Mouse (Mus musculus) hematopoietic stem cell, adult 5-6 weeks (primary cell): ENCODE data around the gene Wdr59. TPM values are rescaled to one million over a fixed set of nuclear protein-coding genes. Genes with fewer than 3 reads are reported as not detected.

Experiments used
- ATAC-seq, 2 experiments: fragments of 125-278 bp in 1 of 2; replicated peaks in 1 of 2; 2 replicates each; pipeline ENCODE4 v1.8.0; 2016 to 2017; ENCODE audit warnings: inconsistent platforms in 2 of 2, mild to moderate bottlenecking in 2 of 2, moderate number of reproducible peaks in 2 of 2, low read depth in 1 of 2, moderate TSS enrichment in 1 of 2; ENCODE audit not compliant: low FRiP score in 2 of 2, poor library complexity in 2 of 2, severe bottlenecking in 2 of 2, insufficient read depth in 1 of 2, low TSS enrichment in 1 of 2
- total RNA-seq: library from RNA; stranded (forward); fragments of 172-1452, 232-1000 nt; gene quantifications from 2 replicates; pipeline ENCODE4 v1.2.3, GENCODE M21; 2017

Wdr59 gene
- 3.9 and 5.6 TPM in 2 replicates for total RNA-seq

- peak; percentile 100 for ATAC-seq
These were observed at the start of gene Wdr59 for GRCm38 (mm10) chr8:111521713-111522429. Gene Wdr59 (minus strand): TSS chr8:111522092.

DNA sequence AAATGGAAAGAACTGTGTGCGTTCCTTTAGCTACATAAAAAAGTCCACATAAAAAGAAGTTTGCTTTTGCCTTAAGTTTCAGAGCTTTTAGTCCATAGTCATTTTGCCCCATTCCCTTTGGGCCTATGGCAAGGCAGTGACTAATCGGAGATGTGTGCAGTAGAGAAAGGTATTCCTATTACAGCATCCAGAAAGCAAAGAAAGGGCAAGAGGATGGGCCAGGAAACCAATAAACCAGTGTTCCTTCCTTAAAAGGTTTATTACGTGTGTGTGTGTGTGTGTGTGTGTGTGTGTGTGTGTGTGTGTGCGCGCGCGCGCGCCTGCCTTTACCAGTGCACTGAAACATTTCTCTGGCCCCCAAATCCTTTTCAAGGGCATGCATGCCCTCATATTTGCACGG, 49.8 kb upstream of the Wdr59 start:
- ATAC-seq = no peak

- no peak for ATAC-seq
These were observed 48.5 kb upstream of the Wdr59 start for GRCm38 (mm10) chr8:111570432-111570831.

DNA sequence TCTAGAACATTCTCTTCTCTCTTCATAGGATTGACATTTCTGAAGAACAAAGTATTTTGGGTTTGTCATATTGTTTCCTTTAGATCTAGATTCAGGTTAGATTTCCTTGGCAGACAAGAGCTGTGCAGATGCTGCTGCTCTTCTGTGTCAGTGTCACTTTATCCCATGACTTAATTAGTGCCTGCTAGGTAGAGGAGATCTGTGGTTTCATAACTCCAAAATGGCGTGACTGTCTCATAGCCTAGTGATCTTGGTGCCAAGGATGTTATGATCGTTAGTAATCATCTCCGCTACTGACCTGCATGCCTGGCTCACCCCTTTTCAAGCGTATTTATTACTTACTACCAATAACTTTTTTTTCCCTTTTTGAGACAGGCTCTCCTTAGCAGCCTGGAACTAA, 48.0 kb upstream of the Wdr59 start:
- no peak for ATAC-seq

DNA sequence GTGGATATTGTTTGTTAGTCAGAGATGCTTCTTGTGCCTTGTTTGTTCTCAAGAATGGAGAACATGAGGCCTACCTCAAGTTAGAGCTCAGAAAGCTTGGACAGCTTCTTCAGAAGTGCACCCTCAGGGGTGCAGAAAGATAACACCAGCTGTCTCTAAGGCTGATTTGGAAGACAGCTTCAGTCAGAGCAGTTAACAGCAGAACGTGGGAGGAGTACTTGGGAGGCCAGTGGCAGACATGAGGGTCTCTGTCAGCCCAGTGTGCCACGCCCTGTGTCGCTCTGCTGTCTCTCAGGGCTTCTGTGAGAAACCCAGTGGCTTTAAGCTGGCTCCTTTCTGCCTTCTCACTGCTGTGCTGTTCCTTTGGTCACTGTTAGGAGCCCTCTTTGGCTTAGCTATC, 46.1 kb upstream of the Wdr59 start:
- no peak; a peak in 1 of 4 replicates for ATAC-seq

DNA sequence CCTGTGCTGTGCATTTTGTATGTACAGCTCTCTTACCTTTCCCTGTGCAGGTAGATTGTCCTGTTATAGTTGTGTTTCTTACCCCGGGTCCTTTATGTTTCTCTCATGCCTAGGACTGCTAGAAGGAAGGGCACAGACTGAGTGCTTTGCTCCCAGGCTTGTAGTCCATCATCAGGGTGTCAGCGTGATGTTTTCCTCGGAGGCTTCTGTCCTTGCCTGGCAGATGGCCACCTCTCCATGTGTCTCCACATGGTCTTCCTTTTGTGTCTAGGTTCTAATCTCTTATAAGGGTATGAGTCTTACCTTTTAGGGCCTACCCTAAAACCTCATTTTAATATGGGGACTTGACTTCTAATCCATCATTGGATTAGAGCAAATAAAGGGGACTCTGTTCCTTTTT, 45.7 kb upstream of the Wdr59 start:
- no peak for ATAC-seq

DNA sequence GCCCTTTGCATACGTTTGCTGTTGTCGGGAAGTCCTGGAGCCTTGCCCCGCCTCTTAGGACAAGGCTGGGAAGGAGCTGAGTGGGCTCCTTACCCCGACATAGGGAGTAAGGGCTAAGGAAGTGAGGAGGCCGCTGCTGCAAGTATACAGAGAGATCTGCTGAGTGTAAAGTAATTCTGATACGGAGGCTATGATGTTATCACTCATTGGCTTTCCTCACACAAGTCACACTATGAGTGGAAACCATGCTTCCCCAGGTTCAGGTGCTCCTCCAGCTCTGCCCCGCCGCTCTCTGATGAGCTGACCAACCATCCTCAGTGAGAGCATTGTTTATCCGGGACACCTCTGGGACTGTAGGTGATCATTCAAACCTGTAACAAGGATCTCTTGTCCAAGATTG, 44.4 kb upstream of the Wdr59 start:
- ATAC-seq = no peak

DNA sequence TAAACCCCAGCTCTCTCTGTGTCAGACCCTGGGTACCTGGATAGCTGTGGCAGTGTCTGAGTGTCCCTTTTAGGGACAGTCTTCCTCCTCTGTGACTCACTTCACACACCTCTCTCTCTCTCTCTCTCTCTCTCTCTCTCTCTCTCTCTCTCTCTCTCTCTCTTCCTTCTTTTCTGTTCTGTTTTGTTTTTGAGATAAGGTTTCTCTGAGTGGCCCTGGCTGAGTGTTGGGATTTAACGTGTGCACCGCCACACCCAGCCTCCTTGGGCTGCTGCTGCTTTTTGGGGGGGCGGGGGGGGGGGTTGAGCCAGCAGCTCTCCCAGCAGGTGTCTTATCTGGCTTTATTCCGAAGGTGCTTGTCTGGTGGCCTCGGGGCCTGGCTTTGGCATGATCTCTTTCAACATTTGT, 43.9 kb upstream of the Wdr59 start:
- no peak for ATAC-seq

DNA sequence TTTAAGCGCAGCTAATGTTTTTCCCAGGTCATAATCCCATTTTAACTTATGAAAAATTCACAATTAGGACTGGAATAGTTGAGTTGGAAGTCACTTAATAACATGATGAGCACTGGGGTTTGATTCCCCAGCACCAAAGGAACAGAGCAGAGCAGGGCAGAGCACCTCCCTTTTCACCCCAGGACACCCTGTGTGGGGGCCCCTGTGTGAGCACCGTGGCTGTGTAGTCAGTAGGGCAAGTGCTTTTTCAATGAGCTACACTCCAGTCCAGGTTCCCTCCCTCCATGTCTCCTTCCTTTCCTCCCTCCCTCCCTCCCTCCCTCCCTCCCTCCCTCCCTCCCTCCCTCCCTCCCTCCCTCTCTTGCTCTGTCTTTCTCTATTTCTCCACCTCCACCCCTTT, 42.2 kb upstream of the Wdr59 start:
- no peak for ATAC-seq

DNA sequence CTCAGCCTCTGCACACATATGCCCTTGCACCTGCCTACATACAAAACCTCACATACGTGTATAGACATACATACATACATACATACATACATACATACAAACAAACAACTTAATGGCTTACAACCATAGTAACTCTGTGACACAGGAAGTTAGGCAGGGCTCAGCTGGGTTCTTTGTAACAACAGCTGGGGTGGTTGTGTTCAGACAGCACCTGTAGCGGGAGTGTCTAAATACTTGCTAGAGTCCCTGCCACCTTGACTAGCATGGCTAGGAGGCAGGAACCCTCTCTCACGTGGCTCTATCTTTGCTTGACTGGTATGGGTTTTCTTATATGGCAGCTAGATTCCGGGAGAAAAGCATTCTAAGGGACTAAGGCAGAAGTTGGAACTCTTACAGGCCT, 41.8 kb upstream of the Wdr59 start:
- ATAC-seq = no peak

- ATAC-seq = no peak
These were observed 41.2 kb upstream of the Wdr59 start for GRCm38 (mm10) chr8:111563075-111563474.

- peak in 1 of 2 experiments; percentile 52; a peak in 1 of 4 replicates for ATAC-seq
These were observed 40.4 kb upstream of the Wdr59 start for GRCm38 (mm10) chr8:111562274-111562803.

- ATAC-seq = peak; percentile 86
These were observed 39.9 kb upstream of the Wdr59 start for GRCm38 (mm10) chr8:111561824-111562223.

- ATAC-seq = peak in 1 of 2 experiments; percentile 30; a peak in 1 of 4 replicates
These were observed 29.7 kb upstream of the Wdr59 start for GRCm38 (mm10) chr8:111551511-111552130.

DNA sequence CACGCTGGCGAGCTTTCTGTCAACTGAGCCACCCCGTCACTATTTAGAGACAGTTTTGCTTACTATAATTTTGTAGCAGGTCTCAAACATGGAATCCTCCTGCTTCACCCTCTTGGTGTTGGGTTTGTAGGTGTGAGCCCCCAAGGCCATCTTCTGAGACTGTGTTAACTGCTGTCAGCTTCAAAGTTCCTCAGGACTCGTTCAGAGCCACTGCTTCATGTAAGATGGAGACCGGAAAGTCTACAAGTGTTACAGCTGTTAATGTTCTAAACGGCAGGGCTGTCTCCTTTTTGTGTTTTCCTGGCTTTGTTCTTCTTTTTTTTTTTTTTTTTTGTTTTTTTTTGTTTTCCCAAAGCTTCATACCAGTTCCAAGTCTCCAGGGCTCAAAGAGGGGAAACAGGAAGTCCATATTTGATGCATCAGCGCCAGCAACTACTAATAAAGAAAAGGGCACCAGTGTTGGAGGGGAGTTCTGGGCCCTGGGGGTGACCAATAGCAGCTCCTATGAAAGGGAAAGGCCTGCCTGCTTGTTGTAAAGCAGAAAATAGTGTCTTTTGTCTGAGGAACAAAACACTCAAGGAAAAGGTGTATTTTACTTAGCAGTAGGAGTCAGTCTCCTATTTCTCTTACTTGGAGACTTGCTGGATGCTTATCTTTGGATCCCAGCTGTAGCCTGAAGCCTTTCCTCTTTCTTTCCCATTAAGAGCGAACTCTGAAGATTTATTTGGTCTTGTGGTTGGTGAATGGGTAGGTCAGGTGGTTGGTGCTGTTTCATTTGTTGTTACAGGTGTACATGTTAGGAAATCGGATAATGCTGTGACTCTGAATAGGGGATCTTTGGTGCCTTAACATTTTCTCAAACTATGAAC, 28.3 kb upstream of the Wdr59 start:
- ATAC-seq = peak; percentile 36 to 42; a peak in 3 of 4 replicates

GRCm38 (mm10) chr8:111548201-111548600, 26.3 kb upstream of the Wdr59 start:
- ATAC-seq = no peak

DNA sequence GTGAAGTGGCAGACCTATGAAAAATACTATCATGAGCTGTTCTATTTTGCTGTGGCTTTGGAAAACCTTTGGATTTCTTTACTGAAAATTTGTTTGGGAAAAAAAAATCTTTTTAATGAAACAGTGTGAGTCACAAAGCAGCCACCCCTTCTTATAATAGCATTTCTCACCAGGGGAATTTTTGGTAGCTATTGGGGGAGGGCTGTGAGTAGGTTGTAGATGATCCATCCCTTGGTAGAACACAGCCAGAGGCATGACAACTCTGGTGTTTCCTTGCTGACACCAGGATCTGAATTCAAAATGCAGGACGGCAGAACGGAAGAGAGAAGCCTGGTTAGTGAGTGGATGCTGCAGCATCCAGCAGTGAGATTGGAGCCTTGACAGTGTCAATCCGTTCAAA, 25.3 kb upstream of the Wdr59 start:
- ATAC-seq = no peak
